Mouse (Mus musculus) spleen, adult 2 months (tissue): Measurements from ENCODE around the gene Fam20a.

Source experiments
- CTCF ChIP-seq: fragments of 200-500 bp; IDR thresholded peaks from 2 replicates; pipeline ENCODE4 v1.5.1; 2011; ENCODE audit warnings: mild to moderate bottlenecking, inconsistent platforms; ENCODE audit not compliant: insufficient read depth, insufficient read length, insufficient replicate concordance; ENCODE audit errors: extremely low read depth
- POLR2A ChIP-seq: fragments of 200-500 bp; IDR thresholded peaks from 2 replicates; pipeline ENCODE4 v1.6.1; 2011; ENCODE audit warnings: low read depth, low read length, inconsistent platforms

DNA sequence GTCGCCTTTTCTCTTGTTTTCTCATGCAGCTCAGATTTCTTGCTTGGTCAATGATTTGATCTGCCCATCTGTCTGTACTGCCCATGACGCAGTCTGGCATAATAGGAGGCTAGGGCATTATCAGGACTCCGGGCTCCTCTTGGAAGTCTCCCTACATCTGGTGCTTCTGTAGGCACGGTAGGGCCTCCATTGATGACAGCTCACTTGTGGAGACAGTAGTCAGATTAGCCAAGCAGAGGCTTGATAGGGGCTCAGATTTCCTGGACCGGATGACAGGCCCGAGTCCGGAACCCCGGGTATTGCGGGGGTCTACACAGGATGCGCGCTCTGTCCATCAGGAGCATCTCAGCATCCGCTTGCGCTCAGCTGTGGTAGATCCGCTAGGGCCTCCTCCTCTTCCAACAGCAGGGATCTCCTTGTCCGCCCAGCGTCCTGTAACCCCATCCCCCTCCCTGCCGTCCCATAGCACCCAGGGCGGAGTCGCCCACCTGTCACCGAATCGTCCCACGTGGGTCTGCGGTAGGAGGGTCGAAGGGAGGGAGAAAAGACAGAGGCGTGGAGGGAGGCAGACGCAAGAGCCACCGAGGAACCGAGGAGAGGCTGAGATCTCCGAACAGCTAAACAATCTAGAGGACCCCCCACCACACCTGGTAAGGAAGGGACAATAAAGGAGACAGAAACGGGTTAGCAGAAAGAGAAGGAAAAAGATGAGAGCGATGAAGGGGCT lies 71.9 kb downstream of the Fam20a start:
- TF ChIP-seq CTCF (no peak), POLR2A (no peak)
